Mouse (Mus musculus): ENCODE measurements around the gene Ddit4l. TPM values are rescaled to one million over a fixed set of nuclear protein-coding genes. Genes with fewer than 3 reads are reported as not detected.
"Not testable (repeated sequence)": the region's sequence is repeated elsewhere in the genome, so short reads cannot be mapped to it uniquely, and the experiment has no call there.

Ddit4l gene
- total RNA-seq (2021) (1 to 10 TPM in 1 of 2 experiments, under 1 TPM in 1; 0.37 to 1.3 TPM), polyA plus RNA-seq (2012; rRNA removed) (0.20 and 0.27 TPM in 2 replicates)
- long read RNA-seq, result 0 reads

- DNase-seq, result not testable (repeated sequence)
Observed at GRCm38 (mm10) chr3:137621312-137621711, at the start of gene Ddit4l. TSS of gene Ddit4l (plus strand) at chr3:137621612.

DNA sequence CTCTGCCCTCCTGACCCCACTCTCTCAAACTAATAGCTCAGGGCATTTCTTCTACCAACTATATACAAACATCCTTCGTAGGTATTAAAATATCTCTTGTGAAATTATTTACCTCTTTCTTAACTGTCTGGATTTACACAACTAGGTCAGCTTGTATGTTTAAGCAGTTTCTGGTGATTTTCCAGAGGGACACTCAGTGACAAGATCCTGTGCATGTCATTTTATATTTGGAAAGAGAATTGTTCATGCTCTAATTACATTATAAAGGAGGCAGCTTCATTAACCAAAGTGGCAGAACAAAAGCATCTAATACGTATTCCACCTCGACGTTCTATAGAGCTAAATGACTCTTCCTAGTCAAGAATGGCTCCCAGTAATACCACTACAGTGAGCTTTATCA lies 45.3 kb upstream of the Ddit4l start:
- DNase-seq, result no peak

DNA sequence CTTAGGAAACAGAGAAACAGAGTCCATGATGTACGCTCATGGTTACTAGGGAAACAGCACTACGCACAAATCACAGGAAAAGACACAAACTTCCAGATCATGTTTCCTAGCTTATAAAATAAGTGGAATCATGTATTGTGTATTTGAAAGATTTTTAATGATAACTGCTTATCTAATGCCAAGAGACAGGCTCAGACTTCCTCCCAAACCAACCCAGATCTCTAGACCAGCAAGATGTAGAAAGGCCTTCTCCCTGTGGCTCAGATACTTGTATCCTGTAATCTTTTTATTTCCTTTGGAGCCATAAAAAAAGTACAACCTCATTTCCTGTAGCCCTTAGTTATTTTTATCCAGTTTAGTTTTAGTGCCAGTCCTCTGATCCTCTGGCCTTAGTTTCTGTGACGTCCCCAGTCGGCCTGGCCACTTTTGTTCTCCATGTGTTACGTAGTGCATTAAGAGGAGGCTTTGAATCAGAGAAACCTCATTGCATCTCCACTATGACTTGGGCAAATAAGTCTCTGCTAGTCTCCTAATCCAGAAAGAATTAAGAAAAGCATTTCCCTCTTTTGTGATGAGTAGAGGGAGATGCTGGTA lies 34.9 kb upstream of the Ddit4l start:
- DNase-seq, result no peak

GRCm38 (mm10) chr3:137589811-137590210 lies 31.6 kb upstream of the Ddit4l start:
- no peak for DNase-seq

GRCm38 (mm10) chr3:137594332-137594905 lies 27.0 kb upstream of the Ddit4l start:
- no peak for DNase-seq

GRCm38 (mm10) chr3:137608918-137609435 lies 12.4 kb upstream of the Ddit4l start:
- no peak for DNase-seq

DNA sequence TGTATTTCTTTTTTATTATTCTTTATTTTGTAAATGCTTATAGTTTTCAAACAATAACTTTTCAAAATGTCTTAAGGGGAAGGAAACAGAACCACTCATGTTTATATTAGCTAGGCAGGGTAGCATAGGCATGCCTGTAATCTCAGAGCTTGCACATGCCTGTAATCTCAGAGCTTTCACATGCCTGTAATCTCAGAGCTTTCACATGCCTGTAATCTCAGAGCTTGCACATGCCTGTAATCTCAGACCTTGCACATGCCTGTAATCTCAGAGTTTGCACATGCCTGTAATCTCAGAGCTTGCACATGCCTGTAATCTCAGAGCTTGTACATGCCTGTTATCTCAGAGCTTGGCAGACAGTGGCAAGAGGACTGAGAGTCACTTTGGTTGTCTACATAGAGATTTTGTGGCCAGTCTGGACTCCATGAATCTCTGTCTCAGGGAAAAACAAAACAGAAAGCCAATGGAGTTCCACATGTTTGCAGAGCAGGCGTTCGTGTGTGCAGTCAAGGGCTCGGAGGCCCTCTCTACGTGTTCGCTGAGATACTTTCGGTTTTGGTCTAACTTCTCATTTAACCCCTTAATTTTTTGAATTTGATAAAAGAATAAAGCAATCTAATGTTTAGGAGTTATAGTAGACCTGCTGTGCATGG lies 10.8 kb upstream of the Ddit4l start:
- DNase-seq, result no peak

DNA sequence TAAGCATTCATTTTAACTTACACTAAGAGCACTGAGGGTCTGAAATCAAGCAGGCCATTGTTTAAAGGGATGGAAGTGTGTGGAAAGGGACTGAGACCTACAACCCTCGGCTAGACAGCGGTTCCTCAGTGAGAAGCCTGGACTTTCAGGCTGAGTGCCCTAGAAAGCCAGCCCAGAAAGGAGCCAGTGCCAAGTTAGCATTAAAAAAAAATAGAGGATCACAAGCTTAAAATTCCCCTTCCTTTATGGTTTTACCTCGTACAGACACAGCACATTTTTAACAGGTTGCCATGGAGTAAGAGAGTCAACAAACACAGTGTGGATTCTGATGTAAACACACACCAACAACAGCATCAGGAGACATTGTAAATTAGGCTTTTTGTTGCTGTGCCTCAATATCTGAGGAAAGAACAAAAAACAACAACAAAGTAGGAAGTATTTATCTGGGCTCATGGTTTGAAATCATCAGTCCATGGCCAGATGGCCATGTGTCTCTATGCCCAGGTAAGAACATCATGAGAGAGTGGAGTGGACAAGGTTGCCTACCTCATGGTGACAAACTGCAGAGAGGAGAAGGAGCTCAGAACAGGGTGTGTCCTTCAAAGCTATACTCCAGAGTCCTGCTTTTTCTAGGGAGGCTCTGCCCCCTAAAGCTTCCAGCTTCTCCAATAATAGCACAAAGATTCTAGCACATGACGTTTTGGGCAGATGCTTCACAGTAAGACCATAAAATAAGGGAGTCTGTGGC lies 10.1 kb upstream of the Ddit4l start:
- DNase-seq, result no peak

DNA sequence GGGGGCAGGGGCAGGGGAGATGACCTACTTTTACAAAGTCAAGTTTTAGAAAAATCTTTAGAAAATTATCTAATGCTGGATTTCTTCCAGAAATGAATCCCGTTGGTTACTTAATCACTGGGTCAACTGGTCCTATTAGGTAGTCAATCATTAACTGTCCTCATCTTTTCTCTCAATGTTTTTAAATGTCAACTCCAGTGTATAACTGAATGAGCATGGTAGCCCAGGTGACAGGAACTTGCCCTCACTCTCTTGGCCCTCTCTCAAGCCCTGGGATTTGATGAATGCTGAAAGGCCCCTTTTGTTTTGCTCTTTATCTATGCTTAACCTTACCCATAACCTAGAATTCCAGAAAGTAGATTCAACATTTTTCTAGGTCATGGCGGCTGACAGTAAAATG lies 9.4 kb upstream of the Ddit4l start:
- no peak for DNase-seq

DNA sequence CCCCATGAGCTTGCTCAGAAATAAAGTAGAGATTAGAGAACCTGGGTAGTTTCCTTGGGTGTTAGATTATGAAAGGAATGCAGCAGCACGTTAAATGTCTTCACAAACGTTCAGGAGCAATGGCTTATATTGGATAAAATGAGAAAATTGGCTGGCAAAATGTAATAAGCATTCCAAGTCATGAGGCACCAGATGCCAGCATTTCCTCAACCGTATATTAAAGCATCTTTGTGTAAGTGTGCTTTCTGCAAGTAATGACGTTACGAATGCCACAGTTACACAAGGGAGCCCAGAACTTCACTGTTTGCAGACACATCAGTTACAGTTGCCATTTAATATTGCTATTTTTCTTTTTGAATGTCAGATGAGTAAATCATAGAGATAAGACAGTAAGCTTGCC lies 872 bp upstream of the Ddit4l start:
- DNase-seq, result no peak

- peak; percentile 13 for DNase-seq
Observed at GRCm38 (mm10) chr3:137622091-137622490, 679 bp downstream of the Ddit4l start.

DNA sequence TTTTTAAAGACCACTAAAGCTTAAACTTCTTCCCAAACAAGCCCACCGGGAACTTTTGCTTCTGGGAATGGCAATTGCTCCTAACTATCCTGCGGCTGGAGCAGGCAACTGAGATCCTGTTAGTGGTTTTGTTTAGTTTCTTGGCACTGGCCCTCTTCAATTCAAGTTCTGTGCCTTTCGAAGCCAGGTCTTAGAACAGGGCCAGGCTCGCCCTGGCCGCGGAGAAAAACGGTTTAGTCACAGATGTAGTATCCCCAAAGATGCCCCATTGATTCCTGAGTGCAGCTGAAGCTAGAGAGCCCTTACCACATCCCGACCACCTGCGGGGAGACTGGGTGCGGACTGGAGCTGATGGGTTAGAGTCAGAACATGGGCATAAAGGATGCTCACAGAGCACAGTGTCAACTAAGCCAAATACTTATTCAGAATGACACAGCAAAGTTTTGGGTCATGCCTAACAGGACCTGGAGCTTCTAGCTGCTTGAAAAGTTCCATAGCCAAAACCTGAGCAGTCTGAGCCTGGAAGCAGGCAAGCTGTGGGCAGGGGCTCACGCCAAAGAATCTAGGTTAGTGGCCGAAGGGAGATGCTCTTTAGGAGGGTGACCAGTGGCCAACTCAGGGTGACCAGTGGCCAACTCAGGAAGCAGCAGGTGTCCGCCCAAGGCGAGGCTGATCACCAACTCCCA lies 1.6 kb downstream of the Ddit4l start:
- DNase-seq, result no peak

GRCm38 (mm10) chr3:137623581-137624362 lies 2.4 kb downstream of the Ddit4l start:
- peak; percentile 73 for DNase-seq

- DNase-seq, result no peak
Observed at GRCm38 (mm10) chr3:137625054-137625453, 3.6 kb downstream of the Ddit4l start.

DNA sequence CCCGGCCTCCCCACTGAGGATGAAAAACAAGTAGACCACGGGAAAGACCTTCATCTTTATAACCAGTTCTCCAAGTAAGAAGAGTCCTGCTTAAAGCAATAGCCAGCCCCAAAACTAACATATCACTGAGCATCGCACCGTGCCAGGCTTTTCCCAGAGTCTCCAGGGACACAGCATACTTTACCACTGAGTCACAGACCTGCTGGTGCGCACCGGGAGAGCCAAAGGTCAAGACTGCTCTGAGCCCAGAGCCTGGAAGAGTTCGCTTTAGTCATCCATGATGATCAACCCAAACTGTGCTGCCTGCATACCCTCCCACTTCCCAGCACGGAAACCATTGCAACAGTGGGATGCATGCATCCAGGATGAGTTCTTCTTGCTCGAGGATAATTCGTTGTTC lies 12.3 kb downstream of the Ddit4l start:
- DNase-seq, result peak; percentile 13

- DNase-seq, result no peak
Observed at GRCm38 (mm10) chr3:137636571-137636970, 15.2 kb downstream of the Ddit4l start.

GRCm38 (mm10) chr3:137641238-137641637 lies 19.8 kb downstream of the Ddit4l start:
- DNase-seq, result no peak

- no peak for DNase-seq
Observed at GRCm38 (mm10) chr3:137642137-137642536, 20.7 kb downstream of the Ddit4l start.

DNA sequence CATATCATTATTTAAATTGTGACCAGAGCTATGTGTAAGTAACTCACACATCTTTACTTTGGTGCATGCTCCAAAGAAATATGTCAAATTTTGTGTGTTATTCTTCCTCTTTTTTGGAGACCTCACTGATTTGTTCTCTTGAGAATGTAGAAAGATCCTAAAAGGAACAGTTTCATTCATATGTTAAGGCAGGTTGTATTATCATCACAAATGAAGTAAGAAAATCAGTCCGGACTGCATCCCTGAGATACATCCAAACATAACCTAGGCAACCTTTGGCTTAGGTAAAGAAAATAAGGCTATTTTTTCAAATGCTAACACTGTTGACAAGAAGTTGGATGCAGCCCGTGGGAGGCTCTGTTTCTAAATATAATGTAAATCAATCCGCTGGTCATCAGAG lies 21.2 kb downstream of the Ddit4l start:
- DNase-seq, result no peak

DNA sequence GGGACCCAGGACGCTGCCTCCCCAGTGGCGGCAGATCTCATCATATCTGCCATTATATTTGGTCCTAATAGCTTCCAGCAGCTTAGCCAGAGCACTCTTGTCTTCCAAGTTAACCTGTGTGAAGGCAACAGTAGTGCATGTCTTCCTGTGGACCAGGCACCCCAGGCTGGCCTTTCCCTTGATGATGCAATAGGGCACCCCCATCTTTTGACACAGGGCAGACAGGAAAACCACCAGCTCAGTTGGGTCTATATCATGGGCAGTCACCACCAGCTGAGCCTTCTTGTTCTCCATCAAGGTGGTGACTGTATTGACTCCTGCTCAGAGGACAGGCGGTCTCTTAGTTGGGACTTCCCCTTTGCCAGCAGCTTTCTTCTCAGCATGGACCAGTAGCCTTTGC lies 22.7 kb downstream of the Ddit4l start:
- no peak for DNase-seq

- DNase-seq, result no peak
Observed at GRCm38 (mm10) chr3:137644947-137645346, 23.5 kb downstream of the Ddit4l start.
